Mouse (Mus musculus) CH12.LX (cell line): ENCODE measurements at regions not wholly inside any gene's neighbourhood (a gene's known extent, or its start where the extent isn't known, plus 50 kb on each side); places are given as distances from the start of the nearest gene placed in this dataset.

ENCODE experiments used
- DNase-seq: peaks from one replicate; pipeline ENCODE4 v3.0.0-alpha.2; 2013; ENCODE audit errors: extremely low read depth
- H3K27ac ChIP-seq: 2 replicates; pipeline ENCODE4 v1.5.1; 2012; ENCODE audit warnings: low read depth, mild to moderate bottlenecking, control low read depth, moderate library complexity; ENCODE audit not compliant: insufficient read depth
- H3K27me3 ChIP-seq: replicated peaks from 2 replicates; pipeline ENCODE3; 2012; ENCODE audit warnings: inconsistent platforms
- H3K36me3 ChIP-seq, 2 experiments: replicated peaks in 1 of 2; 2 replicates each; pipeline versions ENCODE3 to v1.6.1; 2012; ENCODE audit warnings: inconsistent platforms in 1 of 2, low read length in 1 of 2, mild to moderate bottlenecking in 1 of 2, mixed read lengths in 1 of 2, moderate library complexity in 1 of 2; ENCODE audit not compliant: control insufficient read depth in 1 of 2, insufficient read depth in 1 of 2
- H3K4me1 ChIP-seq, 2 experiments: 2 replicates each; pipeline ENCODE4 v1.6.1; 2012; ENCODE audit warnings: inconsistent platforms in 1 of 2, moderate library complexity in 1 of 2; ENCODE audit not compliant: insufficient read depth in 2 of 2, control insufficient read depth in 1 of 2
- H3K4me2 ChIP-seq: 2 replicates; pipeline ENCODE4 v1.6.1; 2012; ENCODE audit warnings: low read depth, mild to moderate bottlenecking, control low read depth; ENCODE audit not compliant: poor library complexity, insufficient read depth, severe bottlenecking
- H3K4me3 ChIP-seq, 3 experiments: fragments of 150-350 bp in 1 of 3; sonication (generic) in 1 of 3; replicated peaks in 1 of 3; 2 replicates each; pipeline versions ENCODE3 to v1.5.1; 2011 to 2012; ENCODE audit warnings: low read depth in 2 of 3, low read length in 2 of 3, mild to moderate bottlenecking in 2 of 3, moderate library complexity in 2 of 3, control low read depth in 1 of 3, improper control_type of control experiment in 1 of 3, inconsistent platforms in 1 of 3, mixed read lengths in 1 of 3; ENCODE audit not compliant: poor library complexity in 1 of 3
- H3K79me2 ChIP-seq: replicated peaks from 2 replicates; pipeline ENCODE4 v1.6.1; 2012; ENCODE audit warnings: mild to moderate bottlenecking, moderate library complexity; ENCODE audit not compliant: control insufficient read depth, poor library complexity, insufficient read depth, severe bottlenecking; ENCODE audit errors: extremely low read depth
- H3K9ac ChIP-seq: 2 replicates; pipeline ENCODE4 v1.6.1; 2012; ENCODE audit warnings: low read depth, mild to moderate bottlenecking, control low read depth, moderate library complexity; ENCODE audit not compliant: insufficient read depth
- H3K9me3 ChIP-seq: replicated peaks from 2 replicates; pipeline ENCODE3; 2012; ENCODE audit warnings: low read length, inconsistent platforms, mixed read lengths
- BHLHE40 ChIP-seq: IDR thresholded peaks from 2 replicates; pipeline ENCODE4 v1.6.1; 2011; ENCODE audit warnings: mild to moderate bottlenecking, low read depth, low read length, improper control_type of control experiment
- CTCF ChIP-seq, 2 experiments: IDR thresholded peaks in 1 of 2; conservative IDR thresholded peaks in 1 of 2; 2 replicates each; pipeline ENCODE4 v1.5.1; 2011 to 2012; ENCODE audit warnings: low read depth in 2 of 2, low read length in 2 of 2, improper control_type of control experiment in 1 of 2, inconsistent platforms in 1 of 2, mild to moderate bottlenecking in 1 of 2, moderate library complexity in 1 of 2
- E2F4 ChIP-seq: IDR thresholded peaks from 2 replicates; pipeline ENCODE4 v1.6.1; 2011; ENCODE audit warnings: low read depth, low read length, improper control_type of control experiment; ENCODE audit not compliant: insufficient replicate concordance
- ELF1 ChIP-seq: IDR thresholded peaks from 2 replicates; pipeline ENCODE4 v1.6.1; 2014; ENCODE audit warnings: low read depth, mild to moderate bottlenecking, inconsistent platforms, low read length, improper control_type of control experiment
- EP300 ChIP-seq: IDR thresholded peaks from 2 replicates; pipeline ENCODE4 v1.6.1; 2011; ENCODE audit warnings: low read length, improper control_type of control experiment
- ETS1 ChIP-seq: conservative IDR thresholded peaks from 2 replicates; pipeline ENCODE4 v1.6.1; 2012; ENCODE audit warnings: low read depth, mild to moderate bottlenecking, inconsistent platforms, low read length, improper control_type of control experiment, moderate library complexity
- HCFC1 ChIP-seq: IDR thresholded peaks from 2 replicates; pipeline ENCODE4 v1.6.1; 2012; ENCODE audit warnings: low read depth, mild to moderate bottlenecking, inconsistent platforms, low read length, improper control_type of control experiment
- JUN ChIP-seq: IDR thresholded peaks from 2 replicates; pipeline ENCODE4 v1.6.1; 2011; ENCODE audit warnings: low read depth, mild to moderate bottlenecking, low read length, improper control_type of control experiment, moderate library complexity; ENCODE audit not compliant: insufficient read depth
- JUND ChIP-seq: conservative IDR thresholded peaks from 2 replicates; pipeline ENCODE4 v1.6.1; 2011; ENCODE audit warnings: low read depth, low read length, improper control_type of control experiment
- MEF2A ChIP-seq: IDR thresholded peaks from 2 replicates; pipeline ENCODE4 v1.6.1; 2014; ENCODE audit warnings: low read depth, mild to moderate bottlenecking, inconsistent platforms, low read length, improper control_type of control experiment, borderline replicate concordance
- MXI1 ChIP-seq: IDR thresholded peaks from 2 replicates; pipeline ENCODE4 v1.6.1; 2011; ENCODE audit warnings: mild to moderate bottlenecking, low read depth, low read length, improper control_type of control experiment
- MYC ChIP-seq: IDR thresholded peaks from 2 replicates; pipeline ENCODE4 v1.6.1; 2011; ENCODE audit warnings: low read depth, mild to moderate bottlenecking, improper control_type of control experiment, low read length
- RAD21 ChIP-seq: IDR thresholded peaks from 2 replicates; pipeline ENCODE4 v1.6.1; 2011; ENCODE audit warnings: low read depth, mild to moderate bottlenecking, low read length, improper control_type of control experiment, moderate library complexity
- SMC3 ChIP-seq: IDR thresholded peaks from 2 replicates; pipeline ENCODE4 v1.6.1; 2011; ENCODE audit warnings: low read depth, low read length, improper control_type of control experiment
- TCF12 ChIP-seq: IDR thresholded peaks from 2 replicates; pipeline ENCODE4 v1.6.1; 2014; ENCODE audit warnings: low read depth, mild to moderate bottlenecking, inconsistent platforms, low read length, improper control_type of control experiment
- ZNF384 ChIP-seq: IDR thresholded peaks from 2 replicates; pipeline ENCODE4 v1.6.1; 2012; ENCODE audit warnings: low read depth, low read length, improper control_type of control experiment, inconsistent platforms
- dilution Hi-C: fragments of 300-500 bp; cut with MboI; formaldehyde crosslinking; loops from 2 replicates; pipeline ENCODE4 v1.14.3; 2020; ENCODE audit warnings: low sequenced_read_pairs; ENCODE audit not compliant: extremely low pct_unique_long_range_greater_than_20kb, extremely low pct_ligation_motif_present
- in situ Hi-C: fragments of 300-500 bp; cut with MboI; formaldehyde crosslinking; loops from 3 replicates; pipeline ENCODE4 v1.14.3; 2019; ENCODE audit warnings: low sequenced_read_pairs, low pct_ligation_motif_present, low pct_unique_long_range_greater_than_20kb, mixed read lengths

- Histone ChIP-seq H3K4me1 (peaks cover 2 to 10% of the 10 kb centered on the region in 2 experiments; a peak in 3 of 4 replicates), H3K27me3 (no peaks in the 10 kb centered on the region), H3K4me2 (no peak overlapping the region), H3K27ac (no peak overlapping the region), H3K4me3 (no peak overlapping the region), H3K36me3 (no peaks in the 10 kb centered on the region), H3K9me3 (no peaks in the 10 kb centered on the region), H3K79me2 (no peaks in the 10 kb centered on the region), H3K9ac (no peak overlapping the region)
- in situ Hi-C loops = loop anchor here (25.0 kb wide), 1 partner anchor 325 kb away; no protein-coding TSS in a partner anchor
- peak; percentile 14 for DNase-seq
- dilution Hi-C loops = no loop called here
- no peak for TF ChIP-seq HCFC1
- TF ChIP-seq MEF2A = peak; percentile 51; the same call in 1 of the 2 replicates
- TF ChIP-seq BHLHE40 = no peak
- TF ChIP-seq JUND = 0 out of 2 replicates have a peak, but pooled peaks have one; percentile 11
- TF ChIP-seq JUN = peak; percentile 68
- no peak for TF ChIP-seq TCF12
Measured at GRCm38 (mm10) chr4:53962458-53962857, 136.6 kb downstream of the Tmem38b start.

- no peaks in the 10 kb centered on the region for H3K4me1 ChIP-seq
- no peak overlapping the region for H3K4me3 ChIP-seq
- no peaks in the 10 kb centered on the region for H3K36me3 ChIP-seq
- dilution Hi-C loops (no loop called here), in situ Hi-C loops (loop anchor here (25.0 kb wide), 1 partner anchor 317 kb away; no protein-coding TSS in a partner anchor)
- no peak for TF ChIP-seq JUN
- TF ChIP-seq SMC3 = no peak
- TF ChIP-seq RAD21 = no peak
- no peak for TF ChIP-seq ZNF384
- no peak for TF ChIP-seq MEF2A
- no peak for TF ChIP-seq MXI1
- no peak for TF ChIP-seq ELF1
- TF ChIP-seq EP300 = no peak
- no peak for DNase-seq
- no peak overlapping the region for H3K9ac ChIP-seq
- H3K9me3 ChIP-seq = peaks cover 4% of the 10 kb centered on the region
- H3K27ac ChIP-seq = no peak overlapping the region
- H3K4me2 ChIP-seq = no peak overlapping the region
- H3K79me2 ChIP-seq = no peaks in the 10 kb centered on the region
- H3K27me3 ChIP-seq = no peaks in the 10 kb centered on the region
Measured at GRCm38 (mm10) chr4:53970461-53970860, 144.6 kb downstream of the Tmem38b start.

GRCm38 (mm10) chr4:53970960-53971359, 145.1 kb downstream of the Tmem38b start:
- no peak for DNase-seq

More at GRCm38 (mm10) chr4:53970960-53971359, 145.1 kb downstream of the Tmem38b start:
- Histone ChIP-seq H3K4me1 (no peaks in the 10 kb centered on the region), H3K27ac (no peak overlapping the region), H3K9ac (no peak overlapping the region), H3K4me3 (no peak overlapping the region), H3K9me3 (peaks cover 4% of the 10 kb centered on the region), H3K27me3 (no peaks in the 10 kb centered on the region), H3K4me2 (no peak overlapping the region), H3K36me3 (no peaks in the 10 kb centered on the region), H3K79me2 (no peaks in the 10 kb centered on the region)
- in situ Hi-C loops = loop anchor here (25.0 kb wide), 1 partner anchor 316 kb away; no protein-coding TSS in a partner anchor
- dilution Hi-C loops = no loop called here
- TF ChIP-seq RAD21 (peak; percentile 14), ETS1 (no peak), MYC (no peak), E2F4 (no peak), MEF2A (no peak), CTCF (conservative IDR thresholded peaks at IDR 0.05 in 1 of 2, IDR thresholded peaks at IDR 0.05 in 1 of 2; ENCODE audit: low read depth in 2 of 2, low read length in 2 of 2) (0 out of 4 replicates have a peak, but pooled peaks of 1 of the 2 experiments have one; percentile 5), HCFC1 (no peak)
